Mouse (Mus musculus): Measurements from ENCODE around the gene P2ry14.
"Not testable (repeated sequence)": the region's sequence is repeated elsewhere in the genome, so short reads cannot be mapped to it uniquely, and the experiment has no call there.

P2ry14 gene

GRCm38 (mm10) chr3:59141507-59142305 is 11.7 kb downstream of the P2ry14 start:
- DNase-seq = no peak

GRCm38 (mm10) chr3:59140941-59141340 is 12.5 kb downstream of the P2ry14 start:
- not testable (repeated sequence) for DNase-seq

GRCm38 (mm10) chr3:59140115-59140514 is 13.3 kb downstream of the P2ry14 start:
- DNase-seq = no peak

GRCm38 (mm10) chr3:59139651-59140051 is 13.8 kb downstream of the P2ry14 start:
- no peak for DNase-seq

- no peak for DNase-seq
Observed at GRCm38 (mm10) chr3:59138946-59139468, 14.4 kb downstream of the P2ry14 start.

- DNase-seq = no peak
Observed at GRCm38 (mm10) chr3:59135911-59136653, 17.3 kb downstream of the P2ry14 start.

- DNase-seq = no peak
Observed at GRCm38 (mm10) chr3:59133189-59133588, 20.2 kb downstream of the P2ry14 start.

GRCm38 (mm10) chr3:59131966-59132365 is 21.5 kb downstream of the P2ry14 start:
- no peak for DNase-seq

GRCm38 (mm10) chr3:59131081-59131480 is 22.3 kb downstream of the P2ry14 start:
- no peak for DNase-seq

- peak; percentile 45 for DNase-seq
Observed at GRCm38 (mm10) chr3:59130431-59130830, 23.0 kb downstream of the P2ry14 start.

- DNase-seq = no peak
Observed at GRCm38 (mm10) chr3:59129547-59129946, 23.9 kb downstream of the P2ry14 start.

GRCm38 (mm10) chr3:59128681-59129080 is 24.7 kb downstream of the P2ry14 start:
- DNase-seq = no peak

GRCm38 (mm10) chr3:59125783-59126555 is 27.4 kb downstream of the P2ry14 start:
- DNase-seq = no peak

- DNase-seq = no peak
Observed at GRCm38 (mm10) chr3:59125022-59125421, 28.4 kb downstream of the P2ry14 start.

- DNase-seq = no peak
Observed at GRCm38 (mm10) chr3:59121780-59122449, 31.5 kb downstream of the P2ry14 start.

- DNase-seq = no peak
Observed at GRCm38 (mm10) chr3:59121067-59121730, 32.2 kb downstream of the P2ry14 start.

- DNase-seq = no peak
Observed at GRCm38 (mm10) chr3:59113973-59114517, 39.4 kb downstream of the P2ry14 start.

GRCm38 (mm10) chr3:59113291-59113690 is 40.1 kb downstream of the P2ry14 start:
- DNase-seq = not testable (repeated sequence)

GRCm38 (mm10) chr3:59111944-59112343 is 41.5 kb downstream of the P2ry14 start:
- DNase-seq = no peak

- DNase-seq = not testable (repeated sequence)
Observed at GRCm38 (mm10) chr3:59109834-59110233, 43.6 kb downstream of the P2ry14 start.

GRCm38 (mm10) chr3:59107439-59107838 is 46.0 kb downstream of the P2ry14 start:
- no peak for DNase-seq

- DNase-seq = no peak
Observed at GRCm38 (mm10) chr3:59104462-59104861, 49.0 kb downstream of the P2ry14 start.
